Mouse (Mus musculus) cerebellum, adult 11-12 months (tissue): Measurements from ENCODE around the gene Far2.

Experiments used
- DNase-seq: peaks from one replicate; pipeline ENCODE4 v3.0.0; 2022

Gene Far2

DNA sequence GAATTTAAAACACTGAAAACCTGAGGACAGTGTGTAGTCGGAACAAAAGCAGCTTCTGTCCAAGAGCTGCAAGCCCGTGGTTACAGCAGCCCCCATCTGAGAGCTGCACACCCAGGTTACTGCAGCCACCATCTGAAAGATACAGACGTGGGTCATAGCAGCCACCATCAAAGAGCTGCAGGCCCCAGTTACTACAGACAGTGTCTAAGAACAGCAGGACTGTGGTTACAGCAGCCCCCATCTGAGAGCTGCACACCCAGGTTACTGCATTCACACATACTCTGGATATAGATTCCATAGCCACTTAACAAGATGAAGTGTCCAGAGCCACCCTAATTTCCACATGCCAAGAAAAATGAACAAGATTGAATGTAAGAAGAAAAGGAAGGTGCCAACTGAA, 180.5 kb downstream of the Far2 start:
- DNase-seq = no peak
